ENCODE assay signal across 10 mouse cellular contexts in genomic region chr5:113813608-113814007, GRCm38 (mm10). TPM values are rescaled to one million over a fixed set of nuclear protein-coding genes. Genes with fewer than 3 reads are reported as not detected.
A peak's percentile ranks its signal among the peaks of the same experiment; 100 is the strongest.
DNase-seq lines count a peak whose midpoint lies in the region; ATAC-seq and TF ChIP-seq lines count a peak whose summit lies in the region.
"Had no signal": no experiment of that assay in that cellular context is flagged by ENCODE, and none has a peak within 500 bp of the region (broad histone marks: within the 10 kb centered on the region; RNA-seq: fewer than 3 reads in every experiment).

No protein-coding gene starts in this region.

- TF ChIP-seq POLR2A in brain, embryonic 14.5 days (IDR thresholded peaks at IDR 0.05; ENCODE audit: borderline replicate concordance, extremely low read depth, insufficient read depth, insufficient read length, poor library complexity, severe bottlenecking): no peak

- TF ChIP-seq CTCF in heart, postnatal 0 days (IDR thresholded peaks at IDR 0.05; ENCODE audit: low read depth): 0 out of 2 replicates have a peak, but pooled peaks have one; percentile 4
- TF ChIP-seq CTCF in brain, embryonic 14.5 days (IDR thresholded peaks at IDR 0.05; ENCODE audit: borderline replicate concordance, extremely low read depth, insufficient read depth, insufficient read length): peak; percentile 37; the same call in 1 of the 2 replicates
- peak; percentile 55 for TF ChIP-seq CTCF in stomach, postnatal 0 days (IDR thresholded peaks at IDR 0.05; ENCODE audit: low read depth)

- H3K4me2 ChIP-seq in heart, postnatal 0 days (ENCODE audit: low read depth, low read length): no peak overlapping the region
- no peak overlapping the region for H3K4me2 ChIP-seq in stomach, postnatal 0 days (replicated peaks; ENCODE audit: low read depth)
- H3K4me2 ChIP-seq: embryonic facial prominence, embryonic 12.5 days; limb, embryonic 12.5 days had no signal

- 0 out of 2 replicates have a peak, but pooled peaks cover 3% of the 10 kb centered on the region for H3K9me3 ChIP-seq in heart, postnatal 0 days (replicated peaks; ENCODE audit: control insufficient read depth, low read length)
- no peaks in the 10 kb centered on the region for H3K9me3 ChIP-seq in stomach, postnatal 0 days (ENCODE audit: control insufficient read depth, low read length)
- H3K9me3 ChIP-seq: embryonic facial prominence, embryonic 12.5 days had no signal

- no peak overlapping the region for H3K27ac ChIP-seq in heart, postnatal 0 days (ENCODE audit: low read depth)
- H3K27ac ChIP-seq in stomach, postnatal 0 days (replicated peaks): no peak overlapping the region
- H3K27ac ChIP-seq: embryonic facial prominence, embryonic 12.5 days; limb, embryonic 12.5 days had no signal

- intact Hi-C loops in heart, postnatal 14 days (cut with DNase I): loop anchor here (2.0 to 10.0 kb wide), 2 partner anchors 339 to 447 kb away; no protein-coding TSS in a partner anchor

- no peak overlapping the region for H3K9ac ChIP-seq in heart, postnatal 0 days (replicated peaks; ENCODE audit: low read depth, low read length)
- no peak overlapping the region for H3K9ac ChIP-seq in stomach, postnatal 0 days (ENCODE audit: low read length)
- H3K9ac ChIP-seq: embryonic facial prominence, embryonic 12.5 days; limb, embryonic 12.5 days had no signal

- WGBS in heart, postnatal 0 days: 14% methylated on average over 9 of the region's 9 CpGs
- WGBS in stomach, postnatal 0 days: 21% methylated on average over 9 of the region's 9 CpGs

- H3K4me1 ChIP-seq in heart, postnatal 0 days (ENCODE audit: control insufficient read depth, insufficient read depth): no peaks in the 10 kb centered on the region
- H3K4me1 ChIP-seq in stomach, postnatal 0 days (replicated peaks; ENCODE audit: control insufficient read depth, insufficient read depth): no peaks in the 10 kb centered on the region

- DNase-seq in heart, postnatal 0 days (ENCODE audit: low spot score): no peak
- no peak for DNase-seq in heart, postnatal 14 days
- peak; percentile 31 for DNase-seq in spleen, adult 12 weeks (ENCODE audit: low spot score)
- DNase-seq in spleen, adult 18-20 months: no peak
- DNase-seq in brain, embryonic 14.5 days (ENCODE audit: low read depth): no peak
- DNase-seq in stomach, postnatal 0 days (ENCODE audit: low spot score): no peak
- DNase-seq in ovary, postnatal 10 days (ENCODE audit: low spot score): no peak

- no peak for TF ChIP-seq EP300 in heart, postnatal 0 days (IDR thresholded peaks at IDR 0.05; ENCODE audit: low read depth)
- TF ChIP-seq EP300 in stomach, postnatal 0 days (optimal IDR thresholded peaks at IDR 0.05): no peak

- no peak overlapping the region for H3K4me3 ChIP-seq in heart, postnatal 0 days (ENCODE audit: low read depth, low read length)
- no peak overlapping the region for H3K4me3 ChIP-seq in stomach, postnatal 0 days (ENCODE audit: low read depth, low read length)
- H3K4me3 ChIP-seq: embryonic facial prominence, embryonic 12.5 days; limb, embryonic 12.5 days had no signal

- 0 out of 2 replicates have a peak, but pooled peaks cover 3% of the 10 kb centered on the region for H3K27me3 ChIP-seq in heart, postnatal 0 days (ENCODE audit: control insufficient read depth, insufficient read depth, low read length)
- H3K27me3 ChIP-seq in stomach, postnatal 0 days (ENCODE audit: control insufficient read depth, insufficient read depth, low read length): no peaks in the 10 kb centered on the region
- H3K27me3 ChIP-seq: embryonic facial prominence, embryonic 12.5 days; limb, embryonic 12.5 days had no signal

- ATAC-seq in heart, postnatal 0 days (ENCODE audit: insufficient read depth, low read depth): no peak
- ATAC-seq in stomach, postnatal 0 days (ENCODE audit: low FRiP score, low TSS enrichment): no peak
- ATAC-seq in frontal cortex, adult (ENCODE audit: low TSS enrichment): no peak

- no peaks in the 10 kb centered on the region for H3K36me3 ChIP-seq in heart, postnatal 0 days (replicated peaks; ENCODE audit: control insufficient read depth, insufficient read depth, low read length)
- no peaks in the 10 kb centered on the region for H3K36me3 ChIP-seq in stomach, postnatal 0 days (ENCODE audit: control insufficient read depth, insufficient read depth, low read length)
- H3K36me3 ChIP-seq: embryonic facial prominence, embryonic 12.5 days; limb, embryonic 12.5 days had no signal

RNA-seq across cellular contexts. Expression of gene Tmem119, which starts 13.3 kb away (rescaled TPM):
- 19.9 and 28.4 TPM in 2 replicates for total RNA-seq in heart, postnatal 0 days (2014; rRNA removed; ENCODE audit: low replicate concordance)
- 12.4 and 13.0 TPM in 2 replicates for polyA plus RNA-seq in heart, postnatal 0 days (2015; fragmentation: Nextera tagmentation; extraction: Ambion mirVana)
- 10 to 100 TPM; 10.5 to 12.5 TPM for total RNA-seq in heart, postnatal 14 days (2021)
- 3.6 and 8.1 TPM in 2 replicates for polyA plus RNA-seq in brain, embryonic 14.5 days (2012; rRNA removed)
- polyA plus RNA-seq in stomach, postnatal 0 days (2015; fragmentation: Nextera tagmentation; extraction: Ambion mirVana): 35.3 and 36.6 TPM in 2 replicates

RNA-seq across cellular contexts. Expression of gene Selplg, which starts 18.8 kb away (rescaled TPM):
- total RNA-seq in heart, postnatal 0 days (2014; rRNA removed; ENCODE audit: low replicate concordance): 1.6 and 5.0 TPM in 2 replicates
- polyA plus RNA-seq in heart, postnatal 0 days (2015; fragmentation: Nextera tagmentation; extraction: Ambion mirVana): 1.2 and 1.7 TPM in 2 replicates
- total RNA-seq in heart, postnatal 14 days (2021): 1 to 10 TPM; 2.3 to 6.4 TPM
- 0.88 and 1.3 TPM in 2 replicates for polyA plus RNA-seq in brain, embryonic 14.5 days (2012; rRNA removed)
- 2.0 and 2.6 TPM in 2 replicates for polyA plus RNA-seq in stomach, postnatal 0 days (2015; fragmentation: Nextera tagmentation; extraction: Ambion mirVana)

RNA-seq across cellular contexts. Expression of gene Iscu, which starts 41.1 kb away (rescaled TPM):
- total RNA-seq in heart, postnatal 0 days (2014; rRNA removed; ENCODE audit: low replicate concordance): 116 and 149 TPM in 2 replicates
- 210 and 215 TPM in 2 replicates for polyA plus RNA-seq in heart, postnatal 0 days (2015; fragmentation: Nextera tagmentation; extraction: Ambion mirVana)
- 100 to 1,000 TPM; 140 to 145 TPM for total RNA-seq in heart, postnatal 14 days (2021)
- 71.7 and 92.1 TPM in 2 replicates for polyA plus RNA-seq in brain, embryonic 14.5 days (2012; rRNA removed)
- 154 and 166 TPM in 2 replicates for polyA plus RNA-seq in stomach, postnatal 0 days (2015; fragmentation: Nextera tagmentation; extraction: Ambion mirVana)

RNA-seq across cellular contexts. Expression of gene Sart3, which starts 41.3 kb away (rescaled TPM):
- total RNA-seq in heart, postnatal 0 days (2014; rRNA removed; ENCODE audit: low replicate concordance): 15.8 and 22.3 TPM in 2 replicates
- polyA plus RNA-seq in heart, postnatal 0 days (2015; fragmentation: Nextera tagmentation; extraction: Ambion mirVana): 11.9 and 12.8 TPM in 2 replicates
- total RNA-seq in heart, postnatal 14 days (2021): 10 to 100 TPM; 15.6 to 16.9 TPM
- 48.2 and 63.5 TPM in 2 replicates for polyA plus RNA-seq in brain, embryonic 14.5 days (2012; rRNA removed)
- polyA plus RNA-seq in stomach, postnatal 0 days (2015; fragmentation: Nextera tagmentation; extraction: Ambion mirVana): 10.4 and 11.2 TPM in 2 replicates

Comparison
In these comparisons a context has a peak if more than half of its experiments do, and no peak if none do; other contexts are left out.
1. CTCF ChIP-seq: peak in every context shown above with its lines; median percentile 55 in stomach, postnatal 0 days; 37 in brain, embryonic 14.5 days; 4 in heart, postnatal 0 days.